Mouse (Mus musculus) right cerebral cortex, postnatal 10 days (tissue): Measurements from ENCODE around the gene Klk4.

ENCODE experiments used
- DNase-seq, 2 experiments: peaks; one replicate each; pipeline ENCODE4 v3.0.0; 2021; ENCODE audit warnings: low spot score in 2 of 2

The Klk4 gene

DNA sequence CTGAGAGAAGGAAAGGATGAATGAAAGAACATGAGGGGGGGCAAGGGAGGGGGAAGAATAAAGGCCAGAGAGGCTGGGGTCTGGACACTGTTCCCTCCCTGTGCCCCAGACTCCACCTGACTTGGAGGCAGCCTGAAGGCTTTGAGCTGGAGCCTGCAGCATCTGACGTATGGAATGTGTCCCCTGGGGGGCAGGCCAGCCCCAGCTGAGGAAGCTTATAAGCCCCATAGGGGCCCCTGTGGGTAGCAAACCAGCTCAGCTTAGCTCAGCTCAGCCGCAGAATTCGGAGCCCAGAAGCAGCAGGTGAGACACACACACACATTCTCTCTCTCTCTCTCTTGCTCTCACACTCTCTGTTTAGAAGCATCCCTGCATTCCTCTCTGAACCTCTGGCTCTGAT, at the start of gene Klk4:
Gene Klk4 (plus strand): TSS at position 249 of the 400 bp plus-strand sequence.
- no peak for DNase-seq

DNA sequence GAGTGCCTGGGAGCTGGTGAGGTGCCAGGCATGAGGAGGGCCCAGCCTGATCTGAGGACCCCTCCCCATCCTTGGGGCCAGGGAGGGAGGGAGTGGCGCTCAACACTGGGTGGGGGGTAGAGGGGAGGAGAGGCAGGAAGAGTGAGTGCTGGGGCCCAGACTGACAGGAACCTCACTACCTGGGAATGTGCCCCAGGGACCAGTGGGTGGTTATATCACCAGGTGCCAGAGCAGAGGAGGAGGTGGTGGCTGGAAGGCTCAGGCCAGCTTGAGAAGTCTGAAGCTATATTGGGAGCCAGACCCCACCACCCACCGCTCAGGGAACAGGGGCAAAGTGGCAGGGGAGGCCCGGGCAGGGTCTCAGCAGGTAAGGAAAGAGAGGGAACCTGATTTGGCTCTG, 39.3 kb upstream of the Klk4 start, which contains the start of gene Klk5:
Gene Klk5 (plus strand): TSS at position 271 of the 400 bp plus-strand sequence.
- no peak for DNase-seq

DNA sequence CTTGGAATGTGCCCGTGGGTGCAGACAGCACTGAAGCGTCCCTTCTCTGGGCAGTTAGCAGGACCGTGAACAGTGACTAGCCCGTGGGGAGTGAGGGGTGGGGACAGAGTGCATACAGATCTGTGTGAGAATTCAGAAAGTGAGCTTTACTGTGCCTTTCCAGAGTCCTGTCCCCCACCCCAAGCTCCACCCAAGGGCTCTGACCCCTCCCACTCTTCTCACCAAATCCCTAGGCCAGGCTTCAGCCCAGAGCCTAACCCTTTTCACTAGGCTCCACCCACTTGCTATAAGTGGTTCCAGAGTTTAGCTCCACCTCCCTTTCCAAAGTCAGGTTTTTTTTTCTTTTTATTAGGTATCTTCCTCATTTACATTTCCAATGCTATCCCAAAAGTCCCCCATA, 37.2 kb upstream of the Klk4 start:
- DNase-seq, result no peak

DNA sequence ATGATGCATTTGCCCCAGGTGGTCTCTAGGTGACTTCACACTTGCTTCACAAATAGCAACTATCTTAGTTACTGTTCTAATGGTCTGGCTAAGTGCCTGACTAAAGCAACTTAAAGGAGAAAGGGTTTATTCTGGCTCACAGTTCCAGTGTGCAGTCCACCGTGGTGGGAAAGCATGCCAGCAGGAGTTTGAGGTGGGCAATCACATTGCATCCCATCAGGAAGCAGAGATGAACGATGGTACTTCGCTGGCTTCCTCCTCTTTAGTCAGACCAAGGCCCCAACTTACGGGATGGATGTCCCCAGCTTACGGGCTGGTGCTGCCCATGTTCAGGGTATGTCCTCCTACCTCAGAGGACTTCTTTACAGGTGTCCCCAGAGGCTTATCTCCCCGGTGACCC, 29.3 kb upstream of the Klk4 start:
- no peak for DNase-seq

DNA sequence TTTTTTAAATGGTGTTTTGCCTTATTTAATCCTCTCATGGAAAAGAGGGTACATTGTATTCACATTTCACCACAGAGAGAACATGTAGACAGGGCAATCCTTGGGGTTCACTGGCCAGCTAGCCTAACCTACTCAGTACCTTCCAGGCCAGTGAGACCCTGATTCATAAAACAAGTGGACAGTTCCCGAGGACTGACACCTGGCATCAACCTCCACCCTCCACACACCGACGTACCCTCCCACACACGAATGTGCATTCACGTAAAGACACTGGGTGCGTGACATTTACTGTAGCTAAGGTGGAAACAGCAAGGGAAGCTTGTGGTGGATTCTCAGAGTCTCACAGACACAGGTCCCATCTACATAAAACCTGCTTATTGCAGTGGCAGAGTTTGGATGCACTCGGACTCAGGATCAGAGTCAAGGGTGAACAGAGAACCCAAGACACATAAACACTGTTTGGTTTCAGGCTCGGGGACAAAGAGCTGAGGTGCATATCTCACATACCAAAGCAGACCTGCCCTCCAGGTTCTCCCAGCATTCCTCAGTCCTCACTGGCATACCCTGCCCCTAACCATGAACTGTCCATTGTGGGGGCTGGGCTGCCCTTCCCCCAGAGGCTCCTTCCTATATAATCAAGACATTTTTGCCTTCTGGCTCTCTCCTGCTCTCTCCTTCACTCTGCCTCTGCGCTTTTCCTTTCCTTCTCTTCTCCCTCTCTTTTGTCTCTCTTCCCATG, 26.1 kb upstream of the Klk4 start:
- no peak for DNase-seq

DNA sequence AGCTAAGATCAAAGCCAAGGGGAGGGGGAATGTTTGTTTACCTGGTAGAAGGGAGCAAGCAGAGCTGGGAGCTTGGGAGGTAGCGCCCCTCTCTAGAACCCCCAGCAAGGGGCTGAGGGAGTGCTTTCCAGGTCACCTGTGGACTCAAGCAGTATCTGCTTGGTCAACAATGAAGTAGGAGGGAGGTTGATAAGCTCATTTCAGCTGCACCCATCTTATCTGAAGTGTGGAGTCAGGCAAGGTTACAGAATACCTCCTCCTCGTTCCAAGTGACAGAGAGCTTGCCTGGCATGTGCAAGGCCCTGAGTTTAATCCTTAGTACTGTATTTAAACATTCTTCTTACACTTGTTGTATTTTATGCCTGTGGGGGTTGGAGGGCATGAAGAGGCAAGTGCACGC, 25.3 kb upstream of the Klk4 start:
- DNase-seq, result no peak

DNA sequence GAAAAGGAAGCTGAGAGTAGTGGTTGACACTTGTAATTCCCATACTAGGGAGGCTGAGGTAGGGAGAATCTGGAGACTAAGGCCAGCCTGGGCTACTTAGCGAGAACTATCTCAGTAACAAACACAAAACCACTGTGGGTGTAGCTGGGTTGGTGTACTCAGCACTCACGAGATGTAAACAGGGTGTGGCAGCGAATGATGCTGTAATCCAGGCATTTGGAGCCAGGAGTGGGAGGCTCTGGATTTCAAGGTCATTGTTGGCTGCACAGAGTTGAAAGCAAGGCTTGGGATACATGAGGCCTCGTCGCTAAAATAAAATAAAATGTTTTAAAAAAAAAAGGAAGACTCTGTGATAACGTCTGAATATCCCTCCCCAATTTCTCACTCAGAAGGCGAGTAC, 24.7 kb upstream of the Klk4 start:
- no peak for DNase-seq

DNA sequence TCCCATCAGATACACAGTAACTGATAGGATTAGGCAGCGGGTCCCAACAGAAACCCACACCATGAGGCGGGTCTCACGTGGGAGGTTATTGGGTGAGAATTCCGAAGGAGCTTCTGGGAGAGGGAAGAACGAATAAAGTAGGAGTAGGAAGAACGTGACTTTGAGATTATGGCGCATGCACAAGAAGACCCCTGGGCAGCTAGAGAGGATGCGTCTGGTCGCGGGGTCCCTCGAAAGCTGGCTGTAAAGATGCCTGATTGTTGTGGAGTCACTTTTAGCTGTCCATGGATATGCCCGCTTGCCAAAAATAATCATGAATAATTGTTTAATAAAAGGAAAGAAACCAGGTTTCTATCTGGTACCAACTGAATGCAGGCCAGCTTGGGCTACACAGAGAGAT, 23.5 kb upstream of the Klk4 start:
- no peak for DNase-seq

DNA sequence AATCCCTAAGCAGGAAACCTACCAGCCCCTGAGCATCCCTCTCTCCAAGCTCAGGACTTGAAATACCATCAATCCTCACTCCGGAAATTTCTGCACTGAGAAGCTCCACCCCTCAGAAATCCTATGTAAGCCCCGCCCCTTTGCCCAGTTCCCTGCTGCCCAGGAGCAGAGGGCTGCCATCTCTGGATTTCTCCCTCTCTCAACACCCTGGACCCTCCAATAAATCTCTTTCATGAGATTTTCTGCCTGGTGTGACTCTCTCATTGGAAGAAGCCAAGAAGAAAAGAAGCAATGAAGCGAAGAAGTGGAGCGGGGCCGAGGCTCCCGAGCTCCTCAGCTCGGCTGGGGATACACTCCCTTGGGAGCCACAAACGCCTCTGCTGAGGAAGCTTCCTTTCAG, 20.5 kb upstream of the Klk4 start:
- DNase-seq, result peak in 1 of 2 experiments; percentile 4

DNA sequence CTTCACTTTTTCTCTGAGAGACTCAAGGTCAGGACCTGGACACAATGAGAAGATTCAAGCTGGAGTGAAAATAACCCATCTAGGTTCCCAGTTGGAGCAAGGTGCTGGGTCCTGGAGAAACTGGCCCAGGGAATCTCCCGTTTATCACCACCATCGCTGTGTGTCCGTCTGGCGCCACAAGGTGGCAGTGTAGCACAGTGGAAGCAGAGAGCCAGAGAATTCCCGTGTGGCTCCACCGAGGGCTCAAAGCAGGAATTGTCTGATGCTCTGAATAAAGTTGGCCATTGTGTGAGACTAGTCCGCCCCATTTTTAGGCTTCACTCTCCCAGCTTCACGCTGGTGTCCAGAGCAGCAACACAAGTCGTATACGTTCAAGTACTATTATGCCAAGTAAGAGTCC, 7.7 kb upstream of the Klk4 start:
- peak; percentile 81 to 89 for DNase-seq

DNA sequence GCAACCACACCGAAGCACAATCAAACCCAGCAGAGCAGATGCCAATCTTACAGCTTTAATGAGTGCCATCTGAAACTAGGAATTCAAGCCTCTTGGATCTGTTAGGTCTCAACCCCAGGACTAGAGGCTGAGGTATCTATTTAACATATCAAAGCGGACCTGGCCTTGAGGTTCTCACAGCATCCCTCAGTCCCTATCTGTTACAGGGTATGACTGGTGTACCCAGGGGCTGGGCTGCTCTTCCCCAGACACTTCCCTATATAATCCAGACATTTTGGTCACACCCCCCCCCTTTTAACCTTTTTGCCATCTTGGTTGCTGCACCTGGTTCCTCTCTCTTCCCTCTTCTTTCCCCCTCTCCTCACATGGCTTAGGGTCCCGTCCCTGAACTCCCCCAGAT, 7.3 kb upstream of the Klk4 start:
- DNase-seq, result no peak

DNA sequence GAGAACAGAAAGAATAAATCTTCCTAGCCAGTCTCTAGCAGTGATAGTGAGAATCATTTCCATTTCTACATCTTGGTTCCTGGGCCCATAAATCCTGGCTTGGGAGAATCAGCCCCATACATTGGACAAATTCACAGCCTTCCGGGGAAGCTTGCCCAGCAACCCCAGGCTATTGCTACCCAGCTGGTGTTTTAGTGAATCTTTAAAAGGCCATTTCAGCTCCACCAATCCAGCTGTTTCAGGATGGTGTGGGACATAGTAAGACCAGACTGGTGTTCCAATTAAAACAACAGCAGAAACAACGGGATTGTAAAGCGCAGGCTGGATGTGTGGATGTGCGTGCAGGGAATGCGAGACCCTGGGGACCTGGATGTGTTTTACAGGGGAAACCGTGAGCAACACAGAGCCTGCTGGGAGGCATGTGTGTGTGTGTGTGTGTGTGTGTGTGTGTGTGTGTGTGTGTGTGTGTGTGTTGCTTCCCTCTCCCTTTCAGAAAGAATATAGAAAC, 6.0 kb upstream of the Klk4 start:
- DNase-seq, result no peak

DNA sequence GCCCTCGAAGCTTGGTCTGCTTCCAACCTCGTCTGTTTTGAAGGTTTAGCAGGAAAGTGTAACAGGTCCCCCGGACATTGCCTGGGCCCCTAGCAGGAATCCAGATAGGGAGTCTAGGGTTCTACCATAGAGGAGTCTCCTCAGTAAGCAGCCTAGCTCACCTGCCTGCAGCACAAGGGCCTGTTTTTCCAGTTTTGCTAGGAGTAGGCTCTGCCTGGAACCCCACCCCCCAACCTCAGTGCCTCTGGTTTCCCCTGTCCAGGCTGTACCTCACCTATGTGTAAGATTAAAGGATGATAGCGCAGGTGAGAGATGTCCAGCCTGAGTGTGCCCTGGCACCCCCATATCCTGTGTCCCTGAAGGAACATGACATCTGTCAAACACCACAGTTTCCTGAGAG, 4.5 kb upstream of the Klk4 start:
- no peak for DNase-seq

DNA sequence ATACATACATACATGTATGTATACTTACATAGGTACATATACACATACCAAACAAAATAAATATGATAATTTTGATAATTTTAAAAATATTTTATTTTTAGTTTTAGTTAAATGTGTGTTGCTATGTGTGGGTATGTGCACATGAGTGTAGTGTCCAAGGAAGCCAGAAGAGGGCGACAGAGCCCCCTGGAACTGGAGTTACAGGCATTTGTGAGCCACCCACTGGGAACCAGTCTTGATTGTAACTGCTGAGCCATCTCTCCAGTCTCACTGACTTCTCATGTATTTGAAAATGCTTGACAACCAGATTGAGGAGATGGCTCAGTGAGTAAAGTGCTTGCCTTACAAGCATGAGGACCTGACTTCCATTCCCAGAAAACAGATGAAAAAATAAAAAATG, 2.7 kb upstream of the Klk4 start:
- no peak for DNase-seq

DNA sequence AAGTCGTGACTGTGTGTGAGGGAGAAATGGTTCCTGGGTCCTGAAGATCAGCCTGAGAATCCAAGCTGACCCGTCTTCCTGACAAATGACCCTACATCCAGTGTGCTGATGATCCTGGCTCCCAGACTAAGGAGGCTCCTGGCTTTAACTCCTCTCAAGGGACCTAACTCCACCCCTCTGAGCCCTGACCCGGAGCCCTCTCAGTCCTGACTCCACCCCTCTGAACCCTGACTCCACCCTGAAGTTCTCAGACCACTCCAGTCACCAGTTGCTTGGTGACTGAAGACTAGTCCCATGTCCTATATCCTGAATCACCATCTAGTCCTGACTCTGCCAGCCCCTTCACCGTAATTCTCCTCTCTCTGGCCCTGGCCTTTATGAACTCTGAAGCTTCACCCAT, 1.4 kb downstream of the Klk4 start:
- DNase-seq, result no peak

DNA sequence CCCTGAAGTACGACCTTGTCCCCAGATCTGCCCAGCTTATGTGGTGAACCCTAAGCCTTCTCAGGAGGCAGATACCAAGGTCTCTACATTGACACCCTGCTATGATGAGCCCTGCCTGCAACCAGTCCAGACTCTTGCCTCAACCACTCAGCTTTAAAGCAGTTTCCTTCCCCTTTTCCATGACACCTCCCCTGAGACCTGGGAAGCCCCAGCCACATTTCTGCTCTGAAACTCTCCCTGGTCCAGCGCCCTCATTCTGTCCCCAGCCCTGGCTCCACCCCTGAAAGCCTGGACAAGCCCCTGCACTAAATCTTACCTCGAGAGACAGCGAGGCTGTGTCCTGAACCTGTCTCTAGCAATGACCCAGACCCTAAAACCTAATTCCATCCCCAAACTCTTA, 1.9 kb downstream of the Klk4 start:
- DNase-seq, result no peak

DNA sequence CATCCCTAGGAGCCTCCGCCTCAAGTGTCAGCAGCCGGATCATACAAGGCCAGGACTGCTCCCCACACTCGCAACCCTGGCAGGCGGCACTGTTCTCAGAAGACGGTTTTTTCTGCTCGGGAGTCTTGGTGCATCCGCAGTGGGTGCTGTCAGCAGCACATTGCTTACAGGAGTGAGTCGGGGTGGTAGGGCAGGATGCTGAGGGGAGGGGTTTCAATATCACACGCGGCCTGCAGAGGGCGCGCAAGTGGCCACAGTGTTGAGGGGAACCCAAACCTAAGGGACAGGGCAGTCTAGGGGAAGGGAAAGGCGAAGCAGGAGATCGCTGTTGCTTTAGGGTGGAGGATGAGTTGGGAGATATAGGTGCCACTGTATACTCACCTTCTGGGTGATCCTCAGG, 2.6 kb downstream of the Klk4 start:
- DNase-seq, result peak in 1 of 2 experiments; percentile 46

DNA sequence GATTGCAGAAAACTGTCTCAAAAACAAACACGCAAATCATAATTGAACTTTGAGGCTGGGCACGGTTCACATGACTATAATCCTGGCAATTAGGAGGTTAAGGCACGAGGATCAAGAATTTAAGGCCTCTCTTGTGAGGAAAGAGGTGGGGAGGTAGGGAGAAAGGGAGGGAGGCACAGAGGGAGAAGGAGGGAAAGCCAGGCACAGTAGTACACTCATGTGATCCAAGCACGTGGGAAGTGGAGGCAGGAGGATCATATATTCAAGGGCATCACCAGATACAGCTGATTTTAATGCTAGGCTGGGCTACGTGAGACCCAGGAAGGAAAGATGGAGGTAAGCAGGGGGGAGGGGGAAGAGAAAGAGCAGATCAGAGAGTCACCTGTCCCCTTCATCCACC, 10.4 kb downstream of the Klk4 start:
- no peak for DNase-seq

DNA sequence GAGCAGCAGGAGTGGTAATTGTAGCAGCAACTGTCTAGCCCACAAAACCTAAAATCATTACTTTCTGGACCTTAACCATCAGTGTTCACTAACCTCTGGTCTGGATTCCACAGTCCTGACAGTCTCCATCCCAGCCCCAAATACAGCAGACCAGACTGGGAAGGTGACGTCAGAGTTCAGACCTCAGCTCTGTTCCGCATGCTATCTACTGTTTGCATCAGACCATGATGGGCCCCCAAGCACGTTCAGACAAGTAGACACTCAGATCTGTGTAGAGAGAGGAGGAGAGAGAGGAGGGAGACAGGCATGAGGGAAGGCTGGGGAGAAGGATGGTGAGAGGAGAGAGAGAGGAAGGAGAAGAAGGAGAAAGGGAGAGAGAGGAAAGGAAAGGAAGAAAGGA, 10.8 kb downstream of the Klk4 start:
- no peak for DNase-seq

DNA sequence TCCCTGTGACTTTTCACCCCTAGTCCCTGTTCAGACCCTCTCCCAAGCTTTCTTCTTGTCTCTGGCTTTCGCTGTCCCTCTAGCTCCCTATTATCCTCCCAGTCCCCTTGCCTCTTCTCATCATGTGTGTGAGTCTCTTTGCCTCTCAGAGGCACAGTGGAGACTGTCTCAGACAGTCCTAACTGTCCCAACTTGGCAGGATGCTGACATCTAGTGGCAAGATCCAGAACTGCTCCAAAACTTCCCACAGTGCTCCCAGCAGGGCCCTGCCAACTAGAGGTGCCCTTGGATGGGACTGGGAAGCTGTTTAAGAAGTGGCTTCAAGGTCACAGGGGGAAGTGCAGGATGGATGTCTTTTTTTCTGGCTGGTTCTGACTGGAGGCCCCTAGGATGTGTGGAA, 13.9 kb downstream of the Klk4 start:
- DNase-seq, result peak; percentile 86 to 91

DNA sequence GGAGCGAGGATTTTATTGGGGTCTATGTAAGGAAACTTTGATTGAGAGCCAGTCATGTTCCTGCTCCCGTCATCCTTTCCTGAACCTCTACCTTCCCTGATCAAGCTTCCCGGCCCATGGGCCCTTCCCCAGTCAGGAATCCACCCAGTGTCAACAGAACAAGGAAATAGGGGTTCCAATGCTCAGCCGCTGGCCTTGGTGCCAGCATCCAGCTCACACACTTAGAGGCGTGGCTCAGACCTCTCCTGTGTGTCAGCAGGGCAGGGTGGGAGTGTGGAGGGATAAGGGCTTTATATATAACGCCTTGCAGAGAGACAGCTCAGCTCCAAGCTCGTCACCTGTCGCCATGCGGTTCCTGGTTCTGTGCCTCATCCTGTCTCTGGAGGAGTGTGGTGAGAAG, 33.9 kb downstream of the Klk4 start:
- no peak for DNase-seq

DNA sequence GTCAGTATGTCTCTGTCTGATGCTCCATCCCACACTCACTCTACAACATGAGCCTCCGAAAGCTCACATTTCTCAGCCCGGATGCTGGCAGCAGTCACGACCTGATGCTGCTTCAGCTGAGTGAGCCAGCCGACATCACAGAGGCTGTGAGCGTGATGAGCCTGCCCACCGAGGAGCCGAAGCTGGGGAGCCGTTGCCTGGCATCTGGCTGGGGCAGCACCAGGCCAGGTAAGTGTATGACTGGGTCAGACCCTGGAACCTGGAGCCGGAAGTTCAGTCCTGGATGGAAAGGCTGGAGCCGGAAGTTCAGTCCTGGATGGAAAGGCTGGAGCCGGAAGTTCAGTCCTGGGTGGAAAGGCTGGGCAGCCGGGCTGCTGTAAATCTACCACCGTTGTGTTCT, 37.5 kb downstream of the Klk4 start:
- DNase-seq, result no peak

DNA sequence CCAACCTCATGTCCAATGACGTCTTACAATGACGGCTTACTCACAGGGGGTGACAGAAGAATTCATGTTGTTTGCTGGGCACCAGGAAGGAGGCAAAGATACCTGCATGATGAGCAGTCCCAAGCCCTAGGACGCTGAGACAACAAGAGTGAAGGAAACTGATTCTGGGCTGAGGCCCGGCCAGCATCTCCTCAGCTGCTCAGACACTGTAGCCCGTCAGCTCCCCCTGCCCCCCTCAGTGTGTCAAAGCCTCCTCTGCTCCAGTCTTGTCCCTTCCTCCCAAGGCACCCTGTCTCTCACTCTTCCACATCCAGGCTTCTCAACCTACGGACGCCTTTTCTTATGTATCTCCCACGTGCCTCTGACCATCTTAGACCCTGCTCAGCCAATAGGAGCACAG, 37.9 kb downstream of the Klk4 start:
- DNase-seq, result no peak
